Mouse (Mus musculus) embryonic fibroblast, embryonic 13.5 days (primary cell): ENCODE measurements around the gene Olfr315. TPM values are rescaled to one million over a fixed set of nuclear protein-coding genes. Genes with fewer than 3 reads are reported as not detected.
"Not testable (repeated sequence)": the region's sequence is repeated elsewhere in the genome, so short reads cannot be mapped to it uniquely, and the experiment has no call there.

Source experiments
- H3K27ac ChIP-seq: 2 replicates; pipeline ENCODE4 v1.5.1; 2012; ENCODE audit warnings: low read length, control low read depth, inconsistent platforms; ENCODE audit not compliant: insufficient read depth
- H3K4me1 ChIP-seq: 2 replicates; pipeline ENCODE4 v1.6.1; 2011; ENCODE audit warnings: low read length; ENCODE audit not compliant: control insufficient read depth, insufficient read depth
- H3K4me3 ChIP-seq: 2 replicates; pipeline ENCODE4 v1.5.1; 2011; ENCODE audit warnings: mild to moderate bottlenecking, control low read depth, low read length; ENCODE audit not compliant: insufficient read depth
- CTCF ChIP-seq: IDR thresholded peaks from 2 replicates; pipeline ENCODE4 v1.5.1; 2011; ENCODE audit warnings: mild to moderate bottlenecking, control low read depth, low read length, moderate library complexity, borderline replicate concordance; ENCODE audit not compliant: insufficient read depth
- POLR2A ChIP-seq: IDR thresholded peaks from 2 replicates; pipeline ENCODE4 v1.6.1; 2011; ENCODE audit warnings: low read depth, mild to moderate bottlenecking, control low read depth, low read length, moderate library complexity
- polyA plus RNA-seq: library from polyadenylated mRNA; stranded (reverse); fragments of >200 nt; gene quantifications from 2 replicates; pipeline ENCODE4 v1.2.4, GENCODE M21; 2011; ENCODE audit warnings: low read depth; ENCODE audit not compliant: missing spikeins, insufficient read length

The Olfr315 gene
- polyA plus RNA-seq, 1 experiment: not detected

GRCm38 (mm10) chr11:58815676-58816075 lies 42.7 kb downstream of the Olfr315 start:
- H3K4me1 ChIP-seq: no peaks in the 10 kb centered on the region

GRCm38 (mm10) chr11:58828937-58829336 lies 55.9 kb downstream of the Olfr315 start, which contains the start of gene Olfr312:
TSS of gene Olfr312 (plus strand) at chr11:58829237.
- H3K4me3 ChIP-seq, H3K27ac ChIP-seq, H3K4me1 ChIP-seq: not testable (repeated sequence)

More at GRCm38 (mm10) chr11:58815676-58816075, 42.7 kb downstream of the Olfr315 start:
- Histone ChIP-seq H3K27ac (no peak overlapping the region), H3K4me3 (no peak overlapping the region)
- no peak for TF ChIP-seq POLR2A
- no peak for TF ChIP-seq CTCF

- no peak overlapping the region for H3K4me3 ChIP-seq
- TF ChIP-seq CTCF (no peak), POLR2A (no peak)
- H3K4me1 ChIP-seq: no peaks in the 10 kb centered on the region
- H3K27ac ChIP-seq: no peak overlapping the region
Observed at GRCm38 (mm10) chr11:58829764-58830163, 56.8 kb downstream of the Olfr315 start.

Other genes starting within 250 kb of the Olfr315 start
- not detected in 2 replicates for gene Olfr330, start 238.4 kb upstream of the Olfr315 start, polyA plus RNA-seq
- gene Olfr329-ps, start 226.8 kb upstream of the Olfr315 start, polyA plus RNA-seq: not detected in 2 replicates
- gene Olfr328, start 217.6 kb upstream of the Olfr315 start, polyA plus RNA-seq: not detected in 2 replicates
- gene Olfr224, start 202.6 kb upstream of the Olfr315 start, polyA plus RNA-seq: not detected in 2 replicates
- gene Olfr325, start 195.5 kb upstream of the Olfr315 start, polyA plus RNA-seq: not detected in 2 replicates
- gene Olfr324, start 178.1 kb upstream of the Olfr315 start, polyA plus RNA-seq: not detected in 2 replicates
- not detected in 2 replicates for gene 2210407C18Rik, start 157.1 kb upstream of the Olfr315 start, polyA plus RNA-seq
- not detected in 2 replicates for gene Olfr323, start 142.7 kb upstream of the Olfr315 start, polyA plus RNA-seq
- not detected in 2 replicates for gene Trim58, start 132.7 kb upstream of the Olfr315 start, polyA plus RNA-seq
- not detected in 2 replicates for gene Olfr322, start 114.4 kb upstream of the Olfr315 start, polyA plus RNA-seq
- not detected in 2 replicates for gene Olfr320, start 92.1 kb upstream of the Olfr315 start, polyA plus RNA-seq
- gene Olfr319, start 74.0 kb upstream of the Olfr315 start, polyA plus RNA-seq: not detected in 2 replicates
- not detected in 2 replicates for gene Olfr318, start 49.2 kb upstream of the Olfr315 start, polyA plus RNA-seq
- gene Olfr317, start 34.0 kb upstream of the Olfr315 start, polyA plus RNA-seq: not detected in 2 replicates
- not detected in 2 replicates for gene Olfr316, start 20.5 kb upstream of the Olfr315 start, polyA plus RNA-seq
- gene Olfr314, start 9.8 kb downstream of the Olfr315 start, polyA plus RNA-seq: not detected in 2 replicates
- not detected in 2 replicates for gene Fam183b, start 28.8 kb downstream of the Olfr315 start, polyA plus RNA-seq
- gene Olfr313, start 41.8 kb downstream of the Olfr315 start, polyA plus RNA-seq: not detected in 2 replicates
- gene Olfr312, start 56.0 kb downstream of the Olfr315 start, polyA plus RNA-seq: not detected in 2 replicates
- not detected in 2 replicates for gene Olfr311, start 66.1 kb downstream of the Olfr315 start, polyA plus RNA-seq
- 5.4 and 6.8 TPM in 2 replicates for gene Gm12258, start 74.0 kb downstream of the Olfr315 start, polyA plus RNA-seq
- gene 2810021J22Rik, start 94.0 kb downstream of the Olfr315 start, polyA plus RNA-seq: 6.6 TPM in 2 replicates
- 4.1 and 6.2 TPM in 2 replicates for gene Zfp39, start 131.0 kb downstream of the Olfr315 start, polyA plus RNA-seq
- not detected in 2 replicates for gene Btnl10, start 144.7 kb downstream of the Olfr315 start, polyA plus RNA-seq
- gene Rnf187, start 165.7 kb downstream of the Olfr315 start, polyA plus RNA-seq: 91.5 and 99.2 TPM in 2 replicates
- not detected in 2 replicates for gene Hist3h2ba, start 175.7 kb downstream of the Olfr315 start, polyA plus RNA-seq
- 9.7 and 12.5 TPM in 2 replicates for gene Hist3h2a, start 181.5 kb downstream of the Olfr315 start, polyA plus RNA-seq
- not detected in 2 replicates for gene Trim17, start 181.5 kb downstream of the Olfr315 start, polyA plus RNA-seq
- gene Trim11, start 204.9 kb downstream of the Olfr315 start, polyA plus RNA-seq: 17.5 and 20.1 TPM in 2 replicates